Mouse (Mus musculus) lung, adult 2 months (tissue): ENCODE measurements at regions not wholly inside any gene's neighbourhood (a gene's known extent, or its start where the extent isn't known, plus 50 kb on each side); places are given as distances from the start of the nearest gene placed in this dataset.

Source experiments
- CTCF ChIP-seq: fragments of 200-500 bp; IDR thresholded peaks from 2 replicates; pipeline ENCODE4 v1.5.1; 2011; ENCODE audit warnings: mild to moderate bottlenecking, low read length, control low read depth; ENCODE audit not compliant: insufficient read depth
- POLR2A ChIP-seq: fragments of 200-500 bp; IDR thresholded peaks from 2 replicates; pipeline ENCODE4 v1.6.1; 2011; ENCODE audit warnings: low read depth, mild to moderate bottlenecking, control low read depth, low read length, borderline replicate concordance; ENCODE audit errors: extremely low read depth

GRCm38 (mm10) chr11:82608963-82609362, 155.2 kb downstream of the Cct6b start:
- TF ChIP-seq POLR2A (no peak), CTCF (no peak)
